Mouse (Mus musculus) limb, embryonic 13.5 days (tissue): ENCODE measurements around the gene Ddx24. TPM values are rescaled to one million over a fixed set of nuclear protein-coding genes. Genes with fewer than 3 reads are reported as not detected.
A peak's percentile ranks its signal among the peaks of the same experiment; 100 is the strongest.

ENCODE experiments used
- ATAC-seq: fragments of 200-750 bp; cut with Nextera tagmentation; 2 replicates; pipeline ENCODE4 v1.8.0; 2017; ENCODE audit warnings: low read depth, moderate number of reproducible peaks, moderate TSS enrichment; ENCODE audit not compliant: low FRiP score
- H3K27ac ChIP-seq: fragments of 300-500 bp; sonication (generic); 2 replicates; pipeline ENCODE4 v1.5.1; 2015; ENCODE audit warnings: inconsistent platforms, mild to moderate bottlenecking, moderate library complexity
- H3K27me3 ChIP-seq: fragments of 300-500 bp; sonication (generic); 2 replicates; pipeline ENCODE4 v1.6.1; 2015; ENCODE audit warnings: mild to moderate bottlenecking, inconsistent platforms
- H3K36me3 ChIP-seq: fragments of 300-500 bp; sonication (generic); 2 replicates; pipeline ENCODE4 v1.6.1; 2015; ENCODE audit warnings: inconsistent platforms, mild to moderate bottlenecking, moderate library complexity
- H3K4me1 ChIP-seq: fragments of 300-500 bp; sonication (generic); 2 replicates; pipeline ENCODE4 v1.6.1; 2015; ENCODE audit warnings: inconsistent platforms
- H3K4me2 ChIP-seq: fragments of 300-500 bp; sonication (generic); replicated peaks from 2 replicates; pipeline ENCODE4 v1.6.1; 2015; ENCODE audit warnings: inconsistent platforms, mild to moderate bottlenecking, moderate library complexity
- H3K4me3 ChIP-seq: fragments of 300-500 bp; sonication (generic); 2 replicates; pipeline ENCODE4 v1.5.1; 2015; ENCODE audit warnings: moderate library complexity, mild to moderate bottlenecking, inconsistent platforms
- H3K9ac ChIP-seq: fragments of 300-500 bp; sonication (generic); 2 replicates; pipeline ENCODE4 v1.6.1; 2015; ENCODE audit warnings: mild to moderate bottlenecking, inconsistent platforms
- H3K9me3 ChIP-seq: fragments of 300-500 bp; sonication (generic); 2 replicates; pipeline ENCODE4 v1.6.1; 2016; ENCODE audit warnings: inconsistent platforms
- WGBS: fragments of 180-500 bp; shearing (Covaris S2); methylation state at CpG from one replicate; pipeline ENCODE4 v1.1.7; 2015; 5-methylcytosine and 5-hydroxymethylcytosine counted together
- polyA plus RNA-seq: library from polyadenylated mRNA; unstranded; fragments of >200 nt; fragmentation: Nextera tagmentation; extraction: Ambion mirVana; gene quantifications from 2 replicates; pipeline ENCODE4 v1.2.1, GENCODE M21; 2015

Gene Ddx24
- polyA plus RNA-seq, 1 experiment from 2014 or later, result 124 TPM

- no peaks in the 10 kb centered on the region for H3K27me3 ChIP-seq
- H3K4me2 ChIP-seq, result peak within 1 kb of the TSS; percentile 86
- peak; percentile 99 for ATAC-seq
- WGBS, result 1% methylated on average over 57 of the region's 58 CpGs
- no peaks in the 10 kb centered on the region for H3K36me3 ChIP-seq
- H3K4me1 ChIP-seq, result peaks cover 13% of the 10 kb centered on the region
- peak within 1 kb of the TSS; percentile 84 for H3K9ac ChIP-seq
- peak within 1 kb of the TSS; percentile 79 for H3K4me3 ChIP-seq
- no peaks in the 10 kb centered on the region for H3K9me3 ChIP-seq
- peak within 1 kb of the TSS; percentile 65; the same call in 1 of the 2 replicates for H3K27ac ChIP-seq
Observed at GRCm38 (mm10) chr12:103388505-103389347, 36.9 kb downstream of the Ddx24 start, which contains the start of gene Otub2. Otub2 (plus strand) TSS chr12:103388682.

GRCm38 (mm10) chr12:103380226-103380625 is 45.4 kb downstream of the Ddx24 start:
- ATAC-seq, result no peak
- Histone ChIP-seq H3K4me1 (no peaks in the 10 kb centered on the region), H3K4me2 (no peak overlapping the region), H3K9me3 (no peaks in the 10 kb centered on the region), H3K4me3 (no peak overlapping the region), H3K27me3 (no peaks in the 10 kb centered on the region), H3K9ac (no peak overlapping the region), H3K36me3 (no peaks in the 10 kb centered on the region), H3K27ac (no peak overlapping the region)
- 77% methylated on average over 4 of the region's 4 CpGs for WGBS

- 75% methylated on average over 2 of the region's 4 CpGs for WGBS
Observed at GRCm38 (mm10) chr12:103376774-103377173, 48.9 kb downstream of the Ddx24 start.

GRCm38 (mm10) chr12:103376124-103376523 is 49.5 kb downstream of the Ddx24 start:
- no peak for ATAC-seq
- H3K4me2 ChIP-seq, result no peak overlapping the region
- WGBS, result 71% methylated on average over 5 of the region's 5 CpGs
- H3K27ac ChIP-seq, result no peak overlapping the region
- H3K27me3 ChIP-seq, result no peaks in the 10 kb centered on the region
- H3K36me3 ChIP-seq, result no peaks in the 10 kb centered on the region
- H3K4me1 ChIP-seq, result no peaks in the 10 kb centered on the region
- no peak overlapping the region for H3K4me3 ChIP-seq
- no peak overlapping the region for H3K9ac ChIP-seq
- H3K9me3 ChIP-seq, result no peaks in the 10 kb centered on the region

More at GRCm38 (mm10) chr12:103376774-103377173, 48.9 kb downstream of the Ddx24 start:
- no peaks in the 10 kb centered on the region for H3K36me3 ChIP-seq
- H3K4me2 ChIP-seq, result no peak overlapping the region
- no peak overlapping the region for H3K9ac ChIP-seq
- H3K9me3 ChIP-seq, result no peaks in the 10 kb centered on the region
- H3K27me3 ChIP-seq, result no peaks in the 10 kb centered on the region
- 0 out of 2 replicates have a peak, but pooled peaks have one; percentile 40 for ATAC-seq
- H3K4me3 ChIP-seq, result no peak overlapping the region
- H3K4me1 ChIP-seq, result no peaks in the 10 kb centered on the region
- no peak overlapping the region for H3K27ac ChIP-seq

GRCm38 (mm10) chr12:103373530-103374236 is 51.9 kb downstream of the Ddx24 start:
- Histone ChIP-seq H3K9ac (no peak overlapping the region), H3K4me2 (no peak overlapping the region), H3K4me3 (no peak overlapping the region), H3K4me1 (no peaks in the 10 kb centered on the region), H3K27me3 (peaks cover 4% of the 10 kb centered on the region), H3K9me3 (no peaks in the 10 kb centered on the region), H3K27ac (no peak overlapping the region), H3K36me3 (no peaks in the 10 kb centered on the region)
- WGBS, result 73% methylated on average over 8 of the region's 8 CpGs
- ATAC-seq, result no peak

GRCm38 (mm10) chr12:103371711-103372110 is 53.9 kb downstream of the Ddx24 start:
- no peak for ATAC-seq
- no peak overlapping the region for H3K9ac ChIP-seq
- H3K27ac ChIP-seq, result no peak overlapping the region
- no peaks in the 10 kb centered on the region for H3K36me3 ChIP-seq
- WGBS, result 29% methylated on average over 6 of the region's 6 CpGs
- H3K4me2 ChIP-seq, result no peak overlapping the region
- H3K27me3 ChIP-seq, result peaks cover 10% of the 10 kb centered on the region
- H3K9me3 ChIP-seq, result no peaks in the 10 kb centered on the region
- H3K4me1 ChIP-seq, result no peaks in the 10 kb centered on the region
- H3K4me3 ChIP-seq, result no peak overlapping the region

- Histone ChIP-seq H3K27me3 (peaks cover 10% of the 10 kb centered on the region), H3K9me3 (no peaks in the 10 kb centered on the region), H3K4me1 (no peaks in the 10 kb centered on the region), H3K4me2 (no peak overlapping the region), H3K36me3 (no peaks in the 10 kb centered on the region), H3K4me3 (no peak overlapping the region), H3K27ac (no peak overlapping the region), H3K9ac (no peak overlapping the region)
- WGBS, result 75% methylated on average over 4 of the region's 4 CpGs
- ATAC-seq, result no peak
Observed at GRCm38 (mm10) chr12:103370861-103371260, 54.8 kb downstream of the Ddx24 start.

- H3K36me3 ChIP-seq, result no peaks in the 10 kb centered on the region
- WGBS, result 60% methylated on average over 2 of the region's 2 CpGs
- H3K4me3 ChIP-seq, result no peak overlapping the region
- H3K4me1 ChIP-seq, result no peaks in the 10 kb centered on the region
- H3K9ac ChIP-seq, result no peak overlapping the region
- ATAC-seq, result no peak
- H3K27ac ChIP-seq, result no peak overlapping the region
- no peaks in the 10 kb centered on the region for H3K9me3 ChIP-seq
- H3K4me2 ChIP-seq, result no peak overlapping the region
- peaks cover 10% of the 10 kb centered on the region for H3K27me3 ChIP-seq
Observed at GRCm38 (mm10) chr12:103368777-103369176, 56.9 kb downstream of the Ddx24 start.

- Histone ChIP-seq H3K27me3 (peaks cover 10% of the 10 kb centered on the region), H3K9me3 (no peaks in the 10 kb centered on the region), H3K4me1 (no peaks in the 10 kb centered on the region), H3K36me3 (no peaks in the 10 kb centered on the region), H3K9ac (no peak overlapping the region), H3K4me2 (peak overlapping the region; percentile 43), H3K4me3 (no peak overlapping the region), H3K27ac (no peak overlapping the region)
- WGBS, result 77% methylated on average over 7 of the region's 7 CpGs
- 0 out of 2 replicates have a peak, but pooled peaks have one; percentile 4 for ATAC-seq
Observed at GRCm38 (mm10) chr12:103368326-103368669, 57.3 kb downstream of the Ddx24 start.

GRCm38 (mm10) chr12:103367620-103368325 is 57.9 kb downstream of the Ddx24 start:
- peaks cover 10% of the 10 kb centered on the region for H3K27me3 ChIP-seq
- H3K27ac ChIP-seq, result no peak overlapping the region
- ATAC-seq, result peak; percentile 73
- H3K9me3 ChIP-seq, result no peaks in the 10 kb centered on the region
- H3K4me3 ChIP-seq, result no peak overlapping the region
- no peak overlapping the region for H3K9ac ChIP-seq
- peak overlapping the region; percentile 43 for H3K4me2 ChIP-seq
- no peaks in the 10 kb centered on the region for H3K36me3 ChIP-seq
- no peaks in the 10 kb centered on the region for H3K4me1 ChIP-seq
- WGBS, result 17% methylated on average over 18 of the region's 18 CpGs

- Histone ChIP-seq H3K27me3 (peaks cover 10% of the 10 kb centered on the region), H3K4me1 (no peaks in the 10 kb centered on the region), H3K9me3 (no peaks in the 10 kb centered on the region), H3K27ac (no peak overlapping the region), H3K4me3 (no peak overlapping the region), H3K9ac (no peak overlapping the region), H3K36me3 (no peaks in the 10 kb centered on the region), H3K4me2 (no peak overlapping the region)
- ATAC-seq, result no peak
- 72% methylated on average over 2 of the region's 2 CpGs for WGBS
Observed at GRCm38 (mm10) chr12:103367171-103367570, 58.5 kb downstream of the Ddx24 start.

- WGBS, result 74% methylated on average over 3 of the region's 3 CpGs
- H3K27me3 ChIP-seq, result no peaks in the 10 kb centered on the region
- H3K4me2 ChIP-seq, result no peak overlapping the region
- H3K36me3 ChIP-seq, result no peaks in the 10 kb centered on the region
- H3K27ac ChIP-seq, result no peak overlapping the region
- H3K9ac ChIP-seq, result no peak overlapping the region; the same call in 1 of the 2 replicates
- no peaks in the 10 kb centered on the region for H3K4me1 ChIP-seq
- H3K4me3 ChIP-seq, result no peak overlapping the region
- ATAC-seq, result no peak; the same call in 1 of the 2 replicates
- H3K9me3 ChIP-seq, result no peaks in the 10 kb centered on the region
Observed at GRCm38 (mm10) chr12:103362336-103362735, 63.3 kb downstream of the Ddx24 start.
